Mouse (Mus musculus): ENCODE measurements around the gene Ly6g5c. TPM values are rescaled to one million over a fixed set of nuclear protein-coding genes. Genes with fewer than 3 reads are reported as not detected.
A peak's percentile ranks its signal among the peaks of the same experiment; 100 is the strongest.

The Ly6g5c gene
- polyA plus RNA-seq, 1 experiment from 2014 or later, result not detected

GRCm38 (mm10) chr17:35155451-35155850, 47.4 kb downstream of the Ly6g5c start:
- Histone ChIP-seq H3K27me3 (replicated peaks) (no peaks in the 10 kb centered on the region), H3K27ac (no peak overlapping the region), H3K36me3 (peaks cover 98% of the 10 kb centered on the region), H3K4me2 (replicated peaks) (no peak overlapping the region), H3K4me3 (no peak overlapping the region), H3K4me1 (no peaks in the 10 kb centered on the region), H3K9me3 (no peaks in the 10 kb centered on the region), H3K9ac (no peak overlapping the region)
- ATAC-seq (ENCODE audit: low FRiP score, low read depth), result no peak
- WGBS, result 92% methylated on average over 12 of the region's 12 CpGs

DNA sequence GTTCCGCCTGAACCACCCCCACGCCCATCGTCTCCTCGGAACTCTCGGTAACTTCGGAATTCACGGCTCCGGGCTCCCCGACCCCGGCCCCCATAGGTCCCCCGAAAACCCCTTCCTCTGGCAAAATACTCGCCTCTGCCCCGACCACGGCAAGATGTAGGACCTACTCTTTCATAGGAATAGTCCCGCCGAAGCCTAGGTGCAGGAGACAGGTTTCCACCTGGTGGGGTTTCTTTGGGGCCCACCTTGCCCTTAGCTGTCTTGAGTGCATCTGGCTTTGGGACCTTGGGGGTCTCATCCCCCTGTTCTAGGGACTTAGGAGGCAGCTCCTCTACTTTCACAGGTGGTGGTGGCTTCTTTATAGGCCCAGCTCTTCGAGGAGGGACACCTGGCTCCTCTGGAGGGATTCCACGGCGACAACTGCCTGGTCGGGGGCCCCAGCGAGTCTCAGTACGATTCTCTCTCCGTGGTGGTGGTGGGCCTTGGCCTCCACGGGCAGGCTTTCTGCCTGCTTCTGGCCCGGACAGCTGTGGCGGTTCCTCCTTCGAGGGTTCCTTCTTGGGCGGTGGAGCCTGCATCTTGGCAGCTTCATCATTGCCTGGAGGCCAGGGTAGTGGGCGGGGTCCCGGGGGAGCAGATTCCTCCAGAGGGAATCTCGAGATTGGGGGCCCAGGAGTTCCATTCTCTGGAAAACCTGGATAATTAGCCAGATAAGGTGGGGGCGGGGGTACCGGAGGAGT, 48.6 kb downstream of the Ly6g5c start:
- Histone ChIP-seq H3K9ac (no peak overlapping the region), H3K4me1 (0 out of 2 replicates have a peak, but pooled peaks cover 3% of the 10 kb centered on the region), H3K4me3 (no peak overlapping the region), H3K4me2 (replicated peaks) (no peak overlapping the region), H3K27ac (no peak overlapping the region), H3K27me3 (replicated peaks) (no peaks in the 10 kb centered on the region), H3K9me3 (no peaks in the 10 kb centered on the region), H3K36me3 (peaks cover 100% of the 10 kb centered on the region)
- 91% methylated on average over 33 of the region's 33 CpGs for WGBS
- ATAC-seq (ENCODE audit: low FRiP score, low read depth), result no peak

GRCm38 (mm10) chr17:35157254-35157653, 49.2 kb downstream of the Ly6g5c start:
- Histone ChIP-seq H3K36me3 (peaks cover 99% of the 10 kb centered on the region), H3K9ac (no peak overlapping the region), H3K9me3 (no peaks in the 10 kb centered on the region), H3K4me3 (no peak overlapping the region), H3K27me3 (replicated peaks) (no peaks in the 10 kb centered on the region), H3K4me1 (peaks cover 8% of the 10 kb centered on the region), H3K4me2 (replicated peaks) (no peak overlapping the region), H3K27ac (no peak overlapping the region)
- ATAC-seq (ENCODE audit: low FRiP score, low read depth), result no peak
- WGBS, result 95% methylated on average over 8 of the region's 8 CpGs

DNA sequence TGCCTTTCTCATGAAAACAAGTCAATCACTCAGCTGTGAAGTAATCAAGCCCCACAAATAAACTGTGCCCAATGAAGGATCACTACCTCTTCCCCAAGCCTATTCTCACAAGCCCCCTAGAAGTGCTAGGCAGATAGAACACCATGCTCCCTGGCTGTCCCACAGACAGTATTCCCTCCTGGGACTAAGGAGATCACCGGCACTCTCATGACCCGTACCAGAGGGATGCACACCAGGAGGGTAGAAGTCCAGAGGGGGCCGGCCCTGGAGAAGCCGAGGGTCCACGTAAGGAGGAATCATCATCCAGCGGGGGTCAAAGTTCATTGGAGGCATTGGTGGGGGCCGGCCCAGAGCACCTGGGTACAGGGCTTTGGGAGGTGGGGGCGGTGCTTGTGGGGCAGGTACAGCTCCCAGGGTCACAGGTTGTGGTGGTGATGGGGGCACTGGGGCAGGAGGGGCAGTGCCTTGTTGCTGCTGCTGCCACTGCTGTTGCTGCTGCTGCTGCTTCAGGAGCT, 49.6 kb downstream of the Ly6g5c start:
- WGBS, result 94% methylated on average over 8 of the region's 8 CpGs
- no peak overlapping the region for H3K4me2 ChIP-seq (replicated peaks)

GRCm38 (mm10) chr17:35158850-35159593, 50.9 kb downstream of the Ly6g5c start:
- peaks cover 21% of the 10 kb centered on the region for H3K4me1 ChIP-seq
- no peak overlapping the region for H3K9ac ChIP-seq
- H3K4me2 ChIP-seq (replicated peaks), result no peak overlapping the region
- H3K9me3 ChIP-seq, result no peaks in the 10 kb centered on the region
- no peak overlapping the region for H3K27ac ChIP-seq
- H3K4me3 ChIP-seq, result no peak overlapping the region
- ATAC-seq (ENCODE audit: low FRiP score, low read depth), result no peak
- H3K36me3 ChIP-seq, result peaks cover 81% of the 10 kb centered on the region
- H3K27me3 ChIP-seq (replicated peaks), result no peaks in the 10 kb centered on the region
- WGBS, result 95% methylated on average over 16 of the region's 16 CpGs

More for the DNA sequence above, 49.6 kb downstream of the Ly6g5c start:
- Histone ChIP-seq H3K4me1 (peaks cover 13% of the 10 kb centered on the region), H3K27me3 (replicated peaks) (no peaks in the 10 kb centered on the region), H3K9me3 (no peaks in the 10 kb centered on the region), H3K9ac (no peak overlapping the region), H3K36me3 (peaks cover 94% of the 10 kb centered on the region), H3K4me3 (no peak overlapping the region), H3K27ac (no peak overlapping the region)
- ATAC-seq (ENCODE audit: low FRiP score, low read depth), result no peak

- H3K4me2 ChIP-seq (replicated peaks), result no peak overlapping the region
- no peak overlapping the region for H3K4me3 ChIP-seq
- WGBS, result 88% methylated on average over 7 of the region's 7 CpGs
- H3K9ac ChIP-seq, result no peak overlapping the region
- no peaks in the 10 kb centered on the region for H3K27me3 ChIP-seq (replicated peaks)
- H3K9me3 ChIP-seq, result no peaks in the 10 kb centered on the region
- ATAC-seq (ENCODE audit: low FRiP score, low read depth), result no peak
- peaks cover 75% of the 10 kb centered on the region for H3K36me3 ChIP-seq
- no peak overlapping the region for H3K27ac ChIP-seq
- peaks cover 21% of the 10 kb centered on the region for H3K4me1 ChIP-seq
Measured at GRCm38 (mm10) chr17:35159638-35160037, 51.6 kb downstream of the Ly6g5c start.

- 83% methylated on average over 11 of the region's 11 CpGs for WGBS
- ATAC-seq (ENCODE audit: low FRiP score, low read depth), result no peak
- H3K4me2 ChIP-seq (replicated peaks), result peak overlapping the region; percentile 92; the same call in 1 of the 2 replicates
- H3K4me3 ChIP-seq, result no peak overlapping the region
- peaks cover 29% of the 10 kb centered on the region for H3K4me1 ChIP-seq
- peaks cover 57% of the 10 kb centered on the region for H3K36me3 ChIP-seq
- no peaks in the 10 kb centered on the region for H3K27me3 ChIP-seq (replicated peaks)
- H3K27ac ChIP-seq, result no peak overlapping the region
- no peaks in the 10 kb centered on the region for H3K9me3 ChIP-seq
- 0 out of 2 replicates have a peak overlapping the region, but pooled peaks have one; percentile 100 for H3K9ac ChIP-seq
Measured at GRCm38 (mm10) chr17:35161421-35161820, 53.3 kb downstream of the Ly6g5c start.

Other genes starting within 250 kb of the Ly6g5c start
- 2.0 and 3.0 TPM in 2 replicates for gene Cfb, start 245.8 kb upstream of the Ly6g5c start, polyA plus RNA-seq (2016; fragmentation: Nextera tagmentation; extraction: Ambion mirVana)
- 11.5 and 12.0 TPM in 2 replicates for gene Zbtb12, start 228.8 kb upstream of the Ly6g5c start, polyA plus RNA-seq (2016; fragmentation: Nextera tagmentation; extraction: Ambion mirVana)
- not detected in 2 replicates for gene Gm20547, start 226.2 kb upstream of the Ly6g5c start, polyA plus RNA-seq (2016; fragmentation: Nextera tagmentation; extraction: Ambion mirVana)
- 1.0 and 1.5 TPM in 2 replicates for gene C2, start 210.0 kb upstream of the Ly6g5c start, polyA plus RNA-seq (2016; fragmentation: Nextera tagmentation; extraction: Ambion mirVana)
- 113 and 117 TPM in 2 replicates for gene Ehmt2, start 209.8 kb upstream of the Ly6g5c start, polyA plus RNA-seq (2016; fragmentation: Nextera tagmentation; extraction: Ambion mirVana)
- gene Slc44a4, start 193.8 kb upstream of the Ly6g5c start, polyA plus RNA-seq (2016; fragmentation: Nextera tagmentation; extraction: Ambion mirVana), result not detected in 2 replicates
- 24.4 and 27.3 TPM in 2 replicates for gene Neu1, start 177.0 kb upstream of the Ly6g5c start, polyA plus RNA-seq (2016; fragmentation: Nextera tagmentation; extraction: Ambion mirVana)
- 0.26 TPM in 1 of 2 replicates, not detected in the other for gene Hspa1b, start 149.0 kb upstream of the Ly6g5c start, polyA plus RNA-seq (2016; fragmentation: Nextera tagmentation; extraction: Ambion mirVana)
- not detected in 2 replicates for gene Gm20481, start 138.4 kb upstream of the Ly6g5c start, polyA plus RNA-seq (2016; fragmentation: Nextera tagmentation; extraction: Ambion mirVana)
- 3.1 and 3.5 TPM in 2 replicates for gene Hspa1a, start 136.1 kb upstream of the Ly6g5c start, polyA plus RNA-seq (2016; fragmentation: Nextera tagmentation; extraction: Ambion mirVana)
- 1.4 and 2.3 TPM in 2 replicates for gene Hspa1l, start 135.6 kb upstream of the Ly6g5c start, polyA plus RNA-seq (2016; fragmentation: Nextera tagmentation; extraction: Ambion mirVana)
- 150 and 158 TPM in 2 replicates for gene Lsm2, start 126.4 kb upstream of the Ly6g5c start, polyA plus RNA-seq (2016; fragmentation: Nextera tagmentation; extraction: Ambion mirVana)
- 118 and 119 TPM in 2 replicates for gene Vars, start 107.3 kb upstream of the Ly6g5c start, polyA plus RNA-seq (2016; fragmentation: Nextera tagmentation; extraction: Ambion mirVana)
- 0.06 and 0.15 TPM in 2 replicates for gene Vwa7, start 91.7 kb upstream of the Ly6g5c start, polyA plus RNA-seq (2016; fragmentation: Nextera tagmentation; extraction: Ambion mirVana)
- gene Sapcd1, start 80.3 kb upstream of the Ly6g5c start, polyA plus RNA-seq (2016; fragmentation: Nextera tagmentation; extraction: Ambion mirVana), result 3.8 and 5.0 TPM in 2 replicates
- 3.1 and 4.1 TPM in 2 replicates for gene Msh5, start 61.5 kb upstream of the Ly6g5c start, polyA plus RNA-seq (2016; fragmentation: Nextera tagmentation; extraction: Ambion mirVana)
- gene Clic1, start 58.3 kb upstream of the Ly6g5c start, polyA plus RNA-seq (2016; fragmentation: Nextera tagmentation; extraction: Ambion mirVana), result 169 and 178 TPM in 2 replicates
- 564 and 591 TPM in 2 replicates for gene Ddah2, start 49.2 kb upstream of the Ly6g5c start, polyA plus RNA-seq (2016; fragmentation: Nextera tagmentation; extraction: Ambion mirVana)
- gene Ly6g6c, start 42.9 kb upstream of the Ly6g5c start, polyA plus RNA-seq (2016; fragmentation: Nextera tagmentation; extraction: Ambion mirVana), result not detected in 2 replicates
- 0.81 and 0.88 TPM in 2 replicates for gene Mpig6b, start 42.1 kb upstream of the Ly6g5c start, polyA plus RNA-seq (2016; fragmentation: Nextera tagmentation; extraction: Ambion mirVana)
- 0.38 and 0.57 TPM in 2 replicates for gene Ly6g6e, start 31.4 kb upstream of the Ly6g5c start, polyA plus RNA-seq (2016; fragmentation: Nextera tagmentation; extraction: Ambion mirVana)
- 1.9 and 2.2 TPM in 2 replicates for gene Ly6g6d, start 30.2 kb upstream of the Ly6g5c start, polyA plus RNA-seq (2016; fragmentation: Nextera tagmentation; extraction: Ambion mirVana)
- gene Ly6g6f, start 22.7 kb upstream of the Ly6g5c start, polyA plus RNA-seq (2016; fragmentation: Nextera tagmentation; extraction: Ambion mirVana), result 0.23 and 0.84 TPM in 2 replicates
- 78.7 and 83.6 TPM in 2 replicates for gene Abhd16a, start 19.0 kb upstream of the Ly6g5c start, polyA plus RNA-seq (2016; fragmentation: Nextera tagmentation; extraction: Ambion mirVana)
- gene Ly6g5b, start 7.1 kb downstream of the Ly6g5c start, polyA plus RNA-seq (2016; fragmentation: Nextera tagmentation; extraction: Ambion mirVana), result 1.1 TPM in 2 replicates
- gene Gpank1, start 13.2 kb downstream of the Ly6g5c start, polyA plus RNA-seq (2016; fragmentation: Nextera tagmentation; extraction: Ambion mirVana), result 24.9 and 28.0 TPM in 2 replicates
- 289 and 295 TPM in 2 replicates for gene Csnk2b, start 13.8 kb downstream of the Ly6g5c start, polyA plus RNA-seq (2016; fragmentation: Nextera tagmentation; extraction: Ambion mirVana)
- 6.1 and 7.8 TPM in 2 replicates for gene D17H6S53E, start 18.1 kb downstream of the Ly6g5c start, polyA plus RNA-seq (2016; fragmentation: Nextera tagmentation; extraction: Ambion mirVana)
- gene Apom, start 23.8 kb downstream of the Ly6g5c start, polyA plus RNA-seq (2016; fragmentation: Nextera tagmentation; extraction: Ambion mirVana), result 0.32 and 0.93 TPM in 2 replicates
- gene Bag6, start 26.9 kb downstream of the Ly6g5c start, polyA plus RNA-seq (2016; fragmentation: Nextera tagmentation; extraction: Ambion mirVana), result 82.8 and 84.5 TPM in 2 replicates
- 205 and 224 TPM in 2 replicates for gene Prrc2a, start 56.6 kb downstream of the Ly6g5c start, polyA plus RNA-seq (2016; fragmentation: Nextera tagmentation; extraction: Ambion mirVana)
- 8.3 and 9.1 TPM in 2 replicates for gene Aif1, start 67.8 kb downstream of the Ly6g5c start, polyA plus RNA-seq (2016; fragmentation: Nextera tagmentation; extraction: Ambion mirVana)
- 6.8 and 7.0 TPM in 2 replicates for gene Lst1, start 80.2 kb downstream of the Ly6g5c start, polyA plus RNA-seq (2016; fragmentation: Nextera tagmentation; extraction: Ambion mirVana)
- gene Ltb, start 86.2 kb downstream of the Ly6g5c start, polyA plus RNA-seq (2016; fragmentation: Nextera tagmentation; extraction: Ambion mirVana), result 0.39 and 0.57 TPM in 2 replicates
- 0.18 TPM in 1 of 2 replicates, not detected in the other for gene Tnf, start 93.7 kb downstream of the Ly6g5c start, polyA plus RNA-seq (2016; fragmentation: Nextera tagmentation; extraction: Ambion mirVana)
- not detected in 2 replicates for gene Lta, start 97.1 kb downstream of the Ly6g5c start, polyA plus RNA-seq (2016; fragmentation: Nextera tagmentation; extraction: Ambion mirVana)
- gene Gm16181, start 112.6 kb downstream of the Ly6g5c start, polyA plus RNA-seq (2016; fragmentation: Nextera tagmentation; extraction: Ambion mirVana), result not detected in 2 replicates
- gene Atp6v1g2, start 125.4 kb downstream of the Ly6g5c start, polyA plus RNA-seq (2016; fragmentation: Nextera tagmentation; extraction: Ambion mirVana), result 26.2 and 28.4 TPM in 2 replicates
- 10.6 and 11.5 TPM in 2 replicates for gene Nfkbil1, start 127.5 kb downstream of the Ly6g5c start, polyA plus RNA-seq (2016; fragmentation: Nextera tagmentation; extraction: Ambion mirVana)
- gene Ddx39b, start 133.5 kb downstream of the Ly6g5c start, polyA plus RNA-seq (2016; fragmentation: Nextera tagmentation; extraction: Ambion mirVana), result 511 and 522 TPM in 2 replicates
- 55.7 and 58.8 TPM in 2 replicates for gene H2-D1, start 154.5 kb downstream of the Ly6g5c start, polyA plus RNA-seq (2016; fragmentation: Nextera tagmentation; extraction: Ambion mirVana)
- 0.06 and 0.10 TPM in 2 replicates for gene H2-Q1, start 212.1 kb downstream of the Ly6g5c start, polyA plus RNA-seq (2016; fragmentation: Nextera tagmentation; extraction: Ambion mirVana)
- 0.28 and 0.42 TPM in 2 replicates for gene H2-Q2, start 234.0 kb downstream of the Ly6g5c start, polyA plus RNA-seq (2016; fragmentation: Nextera tagmentation; extraction: Ambion mirVana)

All from neural tube, embryonic 12.5 days (tissue).